ENCODE assay signal across 10 mouse cellular contexts in genomic region chr6:67069219-67069762, GRCm38 (mm10). TPM values are rescaled to one million over a fixed set of nuclear protein-coding genes. Genes with fewer than 3 reads are reported as not detected.
DNase-seq lines count a peak whose midpoint lies in the region; ATAC-seq and TF ChIP-seq lines count a peak whose summit lies in the region.
"Had no signal": no experiment of that assay in that cellular context is flagged by ENCODE, and none has a peak within 500 bp of the region (broad histone marks: within the 10 kb centered on the region; RNA-seq: fewer than 3 reads in every experiment).

No protein-coding gene starts in this region.

- peak; percentile 17 for DNase-seq in embryo, embryonic 10 days (ENCODE audit: low spot score)
- no peak for DNase-seq in embryo, embryonic 10.5 days (ENCODE audit: low spot score)
- DNase-seq in lung, adult 18-20 months: peak; percentile 42 to 62
- DNase-seq in lung, adult 2 months: no peak
- DNase-seq in lung, embryonic 14.5 days: peak; percentile 77
- DNase-seq in forebrain, embryonic 11.5 days (ENCODE audit: low spot score): no peak
- DNase-seq: cerebellum, adult 8-10 months had no signal

- H3K4me1 ChIP-seq in lung, adult 2 months (ENCODE audit: control insufficient read depth, insufficient read depth, low read length): 0 out of 2 replicates have a peak, but pooled peaks cover 4% of the 10 kb centered on the region
- H3K4me1 ChIP-seq in lung, embryonic 14.5 days (ENCODE audit: insufficient read depth): no peaks in the 10 kb centered on the region
- H3K4me1 ChIP-seq in midbrain, embryonic 16.5 days (ENCODE audit: control insufficient read depth, insufficient read depth, low read length): no peaks in the 10 kb centered on the region
- H3K4me1 ChIP-seq in forebrain, embryonic 11.5 days (replicated peaks; ENCODE audit: control insufficient read depth, insufficient read depth, low read length): no peaks in the 10 kb centered on the region

- peak; percentile 45; the same call in 1 of the 2 replicates for ATAC-seq in lung, embryonic 14.5 days (ENCODE audit: insufficient read depth)
- peak; percentile 74 for ATAC-seq in neutrophil, adult 5-6 weeks (ENCODE audit: extremely low read depth, insufficient number of reproducible peaks, low FRiP score, poor library complexity, severe bottlenecking)
- no peak for ATAC-seq in midbrain, embryonic 16.5 days
- no peak for ATAC-seq in forebrain, embryonic 11.5 days (replicated peaks; ENCODE audit: low FRiP score)

- H3K27me3 ChIP-seq in lung, embryonic 14.5 days (ENCODE audit: insufficient read depth, low read length): no peaks in the 10 kb centered on the region
- H3K27me3 ChIP-seq in midbrain, embryonic 16.5 days (ENCODE audit: control insufficient read depth, insufficient read depth, low read depth, low read length): no peaks in the 10 kb centered on the region
- H3K27me3 ChIP-seq in forebrain, embryonic 11.5 days (ENCODE audit: control insufficient read depth, insufficient read depth, low read length): no peaks in the 10 kb centered on the region

- TF ChIP-seq CTCF in lung, adult 2 months (IDR thresholded peaks at IDR 0.05; ENCODE audit: insufficient read depth, low read length): no peak
- no peak for TF ChIP-seq CTCF in lung, embryonic 14.5 days (IDR thresholded peaks at IDR 0.05; ENCODE audit: low read depth)

- TF ChIP-seq POLR2A in lung, adult 2 months (IDR thresholded peaks at IDR 0.05; ENCODE audit: borderline replicate concordance, extremely low read depth, low read depth, low read length): no peak

- 51% methylated on average over 8 of the region's 8 CpGs for WGBS in lung, adult 2 months
- WGBS in lung, embryonic 14.5 days: 57% methylated on average over 8 of the region's 8 CpGs
- 91% methylated on average over 8 of the region's 8 CpGs for WGBS in midbrain, embryonic 16.5 days
- WGBS in forebrain, embryonic 11.5 days: 85% methylated on average over 8 of the region's 8 CpGs

- peak overlapping the region; percentile 71 for H3K27ac ChIP-seq in lung, embryonic 14.5 days (ENCODE audit: low read depth)
- H3K27ac ChIP-seq in midbrain, embryonic 16.5 days (ENCODE audit: low read length): no peak overlapping the region
- no peak overlapping the region for H3K27ac ChIP-seq in forebrain, embryonic 11.5 days (ENCODE audit: low read depth, low read length)
- H3K27ac ChIP-seq: liver, embryonic 14.5 days had no signal

- H3K4me3 ChIP-seq in lung, adult 2 months (replicated peaks; ENCODE audit: extremely low read depth, low read depth, low read length): no peak overlapping the region
- H3K4me3 ChIP-seq in lung, embryonic 14.5 days (ENCODE audit: low read depth, low read length): no peak overlapping the region
- no peak overlapping the region for H3K4me3 ChIP-seq in midbrain, embryonic 16.5 days (ENCODE audit: low read depth, low read length)
- H3K4me3 ChIP-seq in forebrain, embryonic 11.5 days (ENCODE audit: low read depth, low read length): no peak overlapping the region

- no peak overlapping the region for H3K9ac ChIP-seq in lung, embryonic 14.5 days
- H3K9ac ChIP-seq in midbrain, embryonic 16.5 days (ENCODE audit: low read depth, low read length): no peak overlapping the region
- H3K9ac ChIP-seq in forebrain, embryonic 11.5 days (ENCODE audit: low read length): no peak overlapping the region
- H3K9ac ChIP-seq: liver, embryonic 14.5 days had no signal

- H3K4me2 ChIP-seq in lung, embryonic 14.5 days: peak overlapping the region; percentile 28
- H3K4me2 ChIP-seq in midbrain, embryonic 16.5 days (ENCODE audit: low read length): no peak overlapping the region
- no peak overlapping the region for H3K4me2 ChIP-seq in forebrain, embryonic 11.5 days (ENCODE audit: low read depth, low read length, severe bottlenecking)

- H3K9me3 ChIP-seq in lung, embryonic 14.5 days (ENCODE audit: low read depth, low read length): no peaks in the 10 kb centered on the region
- no peaks in the 10 kb centered on the region for H3K9me3 ChIP-seq in midbrain, embryonic 16.5 days (replicated peaks; ENCODE audit: control insufficient read depth, low read length, poor library complexity, severe bottlenecking)
- H3K9me3 ChIP-seq in forebrain, embryonic 11.5 days (ENCODE audit: control insufficient read depth, low read length): no peaks in the 10 kb centered on the region

- H3K36me3 ChIP-seq in lung, embryonic 14.5 days (ENCODE audit: insufficient read depth): no peaks in the 10 kb centered on the region
- H3K36me3 ChIP-seq in midbrain, embryonic 16.5 days (ENCODE audit: control insufficient read depth, insufficient read depth, low read length): no peaks in the 10 kb centered on the region
- no peaks in the 10 kb centered on the region for H3K36me3 ChIP-seq in forebrain, embryonic 11.5 days (ENCODE audit: control insufficient read depth, insufficient read depth, low read length)

RNA-seq across cellular contexts. Expression of gene Gadd45a, which starts 32.0 kb away (rescaled TPM):
- 31.0 and 32.7 TPM in 2 replicates for polyA plus RNA-seq in lung, adult 2 months (2012; rRNA removed)
- polyA plus RNA-seq in lung, embryonic 14.5 days (2014; fragmentation: Nextera tagmentation; extraction: Ambion mirVana): 9.9 and 13.0 TPM in 2 replicates
- total RNA-seq in neutrophil, adult 5-6 weeks (2017): 179 and 195 TPM in 2 replicates
- 15.1 and 17.6 TPM in 2 replicates for polyA plus RNA-seq in midbrain, embryonic 16.5 days (2015; fragmentation: Nextera tagmentation; extraction: Ambion mirVana)
- 19.7 and 23.2 TPM in 2 replicates for polyA plus RNA-seq in forebrain, embryonic 11.5 days (2014; fragmentation: Nextera tagmentation; extraction: Ambion mirVana)

Comparison
In these comparisons a context has a peak if more than half of its experiments do, and no peak if none do; other contexts are left out.
1. DNase-seq: peak in embryo, embryonic 10 days (single experiment), lung, adult 18-20 months (2 of 2) and lung, embryonic 14.5 days (single experiment); none in embryo, embryonic 10.5 days (single experiment), lung, adult 2 months (single experiment) and forebrain, embryonic 11.5 days (single experiment).
2. ATAC-seq: peak in lung, embryonic 14.5 days (single experiment) and neutrophil, adult 5-6 weeks (single experiment); none in midbrain, embryonic 16.5 days (single experiment) and forebrain, embryonic 11.5 days (single experiment).